Comparison of ENCODE assay signal across 10 mouse cellular contexts in the genomic region with DNA sequence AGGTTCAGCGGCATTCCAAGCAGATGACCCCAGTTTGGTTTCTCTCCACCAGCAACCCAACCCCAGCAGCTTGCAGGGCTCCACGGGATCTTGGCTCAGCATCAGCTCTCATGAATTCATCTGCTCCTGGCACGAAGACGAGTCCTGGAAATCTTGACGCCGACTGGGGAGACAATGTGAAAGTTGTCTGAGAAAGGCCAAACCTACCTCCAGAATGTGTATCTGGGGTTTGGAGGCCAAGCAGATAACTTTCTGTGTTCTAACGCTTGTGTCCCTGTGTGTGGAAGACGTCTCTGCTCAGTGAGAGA. TPM values are rescaled to one million over a fixed set of nuclear protein-coding genes. Genes with fewer than 3 reads are reported as not detected.
DNase-seq lines count a peak whose midpoint lies in the region.
"Had no signal": no experiment of that assay in that cellular context is flagged by ENCODE, and none has a peak within 500 bp of the region (broad histone marks: within the 10 kb centered on the region; RNA-seq: fewer than 3 reads in every experiment).

No protein-coding gene starts in this region.

- peak; percentile 55 for DNase-seq in kidney, adult 18-20 months
- DNase-seq in kidney, adult 11 months: no peak
- peak; percentile 76 for DNase-seq in R1 (ENCODE audit: low read depth, low spot score)
- peak; percentile 92 for DNase-seq in cerebellum, adult 9-11 months
- DNase-seq in kidney, postnatal 10 days: peak; percentile 65
- no peak for DNase-seq in adrenal gland, postnatal 4 days (ENCODE audit: low spot score in 2 of 2)
- no peak for DNase-seq in adipocyte (ENCODE audit: low spot score)
- DNase-seq in gastrocnemius, postnatal 36 days: no peak

- intact Hi-C loops in gastrocnemius, postnatal 36 days (cut with DNase I): loop anchor here (10.0 kb wide), 1 partner anchor 239 kb away; no protein-coding TSS in a partner anchor

RNA-seq across cellular contexts. Expression of a gene that starts 58.3 kb away (rescaled TPM):
- total RNA-seq in adrenal gland, postnatal 4 days (2021): not detected
- total RNA-seq in gastrocnemius, postnatal 36 days (2021): not detected
- total RNA-seq: layer of hippocampus, adult 2 months; MEL had no signal

Comparison
In these comparisons a context has a peak if more than half of its experiments do, and no peak if none do; other contexts are left out.
1. DNase-seq: peak in kidney, adult 18-20 months (single experiment), R1 (single experiment), cerebellum, adult 9-11 months (single experiment) and kidney, postnatal 10 days (single experiment); none in kidney, adult 11 months (single experiment), adrenal gland, postnatal 4 days (0 of 2), adipocyte (single experiment) and gastrocnemius, postnatal 36 days (0 of 2).